ENCODE assay signal across 25 mouse cellular contexts in genomic region chr5:73150877-73151445, GRCm38 (mm10).
DNase-seq lines count a peak whose midpoint lies in the region; ATAC-seq lines count a peak whose summit lies in the region.
"Had no signal": no experiment of that assay in that cellular context is flagged by ENCODE, and none has a peak within 500 bp of the region (broad histone marks: within the 10 kb centered on the region; RNA-seq: fewer than 3 reads in every experiment).

No protein-coding gene starts in this region.

- intact Hi-C loops in heart, postnatal 25 days (cut with DNase I): no loop called here

- peaks cover 23% of the 10 kb centered on the region for H3K36me3 ChIP-seq in midbrain, embryonic 10.5 days
- H3K36me3 ChIP-seq: intestine, embryonic 15.5 days had no signal

- no peaks in the 10 kb centered on the region for H3K27me3 ChIP-seq in midbrain, embryonic 10.5 days (ENCODE audit: low read depth, poor library complexity, severe bottlenecking)
- H3K27me3 ChIP-seq: embryonic facial prominence, embryonic 15.5 days; forebrain, embryonic 15.5 days; heart, embryonic 15.5 days; hindbrain, embryonic 15.5 days; intestine, embryonic 15.5 days; liver, embryonic 15.5 days; lung, embryonic 15.5 days had no signal

- no peak overlapping the region for H3K27ac ChIP-seq in midbrain, embryonic 10.5 days (replicated peaks)
- H3K27ac ChIP-seq: embryonic facial prominence, embryonic 15.5 days; forebrain, embryonic 15.5 days; heart, embryonic 15.5 days; hindbrain, embryonic 15.5 days; intestine, embryonic 15.5 days; limb, embryonic 10.5 days; liver, embryonic 15.5 days; lung, embryonic 15.5 days had no signal

- 92% methylated on average over 6 of the region's 6 CpGs for WGBS in midbrain, embryonic 10.5 days

- no peak overlapping the region for H3K4me3 ChIP-seq in midbrain, embryonic 10.5 days
- H3K4me3 ChIP-seq: embryonic facial prominence, embryonic 15.5 days; forebrain, embryonic 15.5 days; heart, embryonic 15.5 days; hindbrain, embryonic 15.5 days; intestine, embryonic 15.5 days; limb, embryonic 10.5 days; liver, embryonic 15.5 days; lung, embryonic 15.5 days had no signal

- H3K9me3 ChIP-seq in midbrain, embryonic 10.5 days (replicated peaks): no peaks in the 10 kb centered on the region
- H3K9me3 ChIP-seq: embryonic facial prominence, embryonic 15.5 days; forebrain, embryonic 15.5 days; heart, embryonic 15.5 days; hindbrain, embryonic 15.5 days; intestine, embryonic 15.5 days; limb, embryonic 10.5 days; liver, embryonic 15.5 days; lung, embryonic 15.5 days had no signal

- DNase-seq in CD4-positive, CD25-positive, alpha-beta regulatory T cell, adult 2 months (ENCODE audit: low read depth, low spot score): peak; percentile 15
- peak; percentile 87 for DNase-seq in heart, adult 11 months
- no peak for DNase-seq in heart, postnatal 25 days (ENCODE audit: low spot score)
- DNase-seq in A20 (ENCODE audit: low read depth, low spot score): peak; percentile 6
- DNase-seq in cerebellum, postnatal 10 days: peak; percentile 75 to 83
- DNase-seq in kidney, postnatal 25 days: no peak
- no peak for DNase-seq in midbrain, embryonic 10.5 days (ENCODE audit: low spot score)
- DNase-seq: adrenal gland, adult 8-10 months; gastrocnemius, postnatal 25 days; kidney, adult 8-10 months; kidney, postnatal 14 days; liver; lung, postnatal 4 days; right cerebral cortex, adult 18-20 months; thymus, adult 18-20 months had no signal

- ATAC-seq in CD4-positive, CD25-positive, alpha-beta regulatory T cell, adult 4 months: no peak
- ATAC-seq: activated CD4-positive, CD25-positive, alpha-beta regulatory T cell, adult 4 months; forebrain, embryonic 15.5 days; intestine, embryonic 15.5 days had no signal

- peaks cover 16% of the 10 kb centered on the region for H3K4me1 ChIP-seq in midbrain, embryonic 10.5 days
- H3K4me1 ChIP-seq: forebrain, embryonic 15.5 days; hindbrain, embryonic 15.5 days; liver, embryonic 15.5 days had no signal

Comparison
In these comparisons a context has a peak if more than half of its experiments do, and no peak if none do; other contexts are left out.
1. DNase-seq: peak in CD4-positive, CD25-positive, alpha-beta regulatory T cell, adult 2 months (single experiment), heart, adult 11 months (single experiment), A20 (single experiment) and cerebellum, postnatal 10 days (2 of 2); none in heart, postnatal 25 days (single experiment), kidney, postnatal 25 days (0 of 2) and midbrain, embryonic 10.5 days (single experiment).